Mouse (Mus musculus): ENCODE measurements around the gene Klhdc7b.

Gene Klhdc7b

GRCm38 (mm10) chr15:89374801-89375534 is 9.7 kb upstream of the Klhdc7b start:
- no peak for DNase-seq (ENCODE audit: extremely low read depth, low read depth)

GRCm38 (mm10) chr15:89376040-89376439 is 8.7 kb upstream of the Klhdc7b start:
- no peak for DNase-seq (ENCODE audit: extremely low read depth, low read depth)

- DNase-seq (ENCODE audit: extremely low read depth, low read depth), result no peak
Observed at GRCm38 (mm10) chr15:89376957-89377356, 7.8 kb upstream of the Klhdc7b start, which contains the start of gene Tymp. Gene Tymp (minus strand): TSS chr15:89377039.

- no peak for DNase-seq (ENCODE audit: extremely low read depth, low read depth)
Observed at GRCm38 (mm10) chr15:89377362-89377761, 7.4 kb upstream of the Klhdc7b start.

- no peak for DNase-seq (ENCODE audit: extremely low read depth, low read depth)
Observed at GRCm38 (mm10) chr15:89377938-89378828, 6.5 kb upstream of the Klhdc7b start.

GRCm38 (mm10) chr15:89378831-89379401 is 5.8 kb upstream of the Klhdc7b start, which contains the start of gene Odf3b:
Gene Odf3b (minus strand): TSS chr15:89379282.
- DNase-seq (ENCODE audit: extremely low read depth, low read depth), result no peak

GRCm38 (mm10) chr15:89379429-89379828 is 5.3 kb upstream of the Klhdc7b start:
- DNase-seq (ENCODE audit: extremely low read depth, low read depth), result peak; percentile 73

GRCm38 (mm10) chr15:89387127-89387526 is 2.4 kb downstream of the Klhdc7b start:
- no peak for DNase-seq (ENCODE audit: extremely low read depth, low read depth)

- no peak for DNase-seq (ENCODE audit: extremely low read depth, low read depth)
Observed at GRCm38 (mm10) chr15:89390081-89390480, 5.4 kb downstream of the Klhdc7b start.

GRCm38 (mm10) chr15:89396883-89397282 is 12.2 kb downstream of the Klhdc7b start:
- DNase-seq (ENCODE audit: extremely low read depth, low read depth), result no peak

- no peak for DNase-seq (ENCODE audit: extremely low read depth, low read depth)
Observed at GRCm38 (mm10) chr15:89398146-89398545, 13.4 kb downstream of the Klhdc7b start.

- no peak for DNase-seq (ENCODE audit: extremely low read depth, low read depth)
Observed at GRCm38 (mm10) chr15:89399716-89400115, 15.0 kb downstream of the Klhdc7b start.

- DNase-seq (ENCODE audit: extremely low read depth, low read depth), result no peak
Observed at GRCm38 (mm10) chr15:89402471-89402870, 17.8 kb downstream of the Klhdc7b start.

GRCm38 (mm10) chr15:89404831-89405623 is 20.3 kb downstream of the Klhdc7b start:
- DNase-seq (ENCODE audit: extremely low read depth, low read depth), result peak; percentile 36

GRCm38 (mm10) chr15:89406691-89407090 is 22.0 kb downstream of the Klhdc7b start:
- DNase-seq (ENCODE audit: extremely low read depth, low read depth), result no peak

GRCm38 (mm10) chr15:89410118-89410517 is 25.4 kb downstream of the Klhdc7b start, which contains the start of gene Syce3:
Gene Syce3 (minus strand): TSS chr15:89410503.
- no peak for DNase-seq (ENCODE audit: extremely low read depth, low read depth)

GRCm38 (mm10) chr15:89415282-89415681 is 30.6 kb downstream of the Klhdc7b start:
- DNase-seq (ENCODE audit: extremely low read depth, low read depth), result no peak

- no peak for DNase-seq (ENCODE audit: extremely low read depth, low read depth)
Observed at GRCm38 (mm10) chr15:89421938-89422337, 37.2 kb downstream of the Klhdc7b start.

- DNase-seq (ENCODE audit: extremely low read depth, low read depth), result no peak
Observed at GRCm38 (mm10) chr15:89424621-89425020, 39.9 kb downstream of the Klhdc7b start.

- no peak for DNase-seq (ENCODE audit: extremely low read depth, low read depth)
Observed at GRCm38 (mm10) chr15:89425711-89426121, 41.0 kb downstream of the Klhdc7b start, which contains the start of gene Cpt1b. Gene Cpt1b (minus strand): TSS chr15:89425863.

- no peak for DNase-seq (ENCODE audit: extremely low read depth, low read depth)
Observed at GRCm38 (mm10) chr15:89426716-89427115, 42.0 kb downstream of the Klhdc7b start.

Measured in MEL-GATA-1-ER (cell line).